Mouse (Mus musculus): ENCODE results near the gene Ttbk1. TPM values are rescaled to one million over a fixed set of nuclear protein-coding genes. Genes with fewer than 3 reads are reported as not detected.

The Ttbk1 gene
- polyA plus RNA-seq, 1 experiment from 2014 or later, result 9.0 TPM

- ATAC-seq (replicated peaks), result no peak
- 0 out of 2 replicates have a peak, but pooled peaks cover 14% of the 10 kb centered on the region for H3K4me1 ChIP-seq
- no peaks in the 10 kb centered on the region for H3K9me3 ChIP-seq
- no peaks in the 10 kb centered on the region for H3K36me3 ChIP-seq (replicated peaks)
- H3K27me3 ChIP-seq (replicated peaks), result peaks cover 7% of the 10 kb centered on the region; the same call in 1 of the 2 replicates
- no peak overlapping the region for H3K9ac ChIP-seq
- no peak overlapping the region for H3K27ac ChIP-seq
- no peak overlapping the region for H3K4me2 ChIP-seq
- no peak overlapping the region for H3K4me3 ChIP-seq
- 90% methylated on average over 10 of the region's 10 CpGs for WGBS
Observed at GRCm38 (mm10) chr17:46439176-46439575, 48.3 kb downstream of the Ttbk1 start.

GRCm38 (mm10) chr17:46438298-46438873 lies 49.1 kb downstream of the Ttbk1 start, which contains the start of gene Slc22a7:
Gene Slc22a7, minus strand, starts transcription at chr17:46438457.
- no peaks in the 10 kb centered on the region for H3K9me3 ChIP-seq
- H3K4me3 ChIP-seq, result no peak within 1 kb of the TSS
- H3K36me3 ChIP-seq (replicated peaks), result no peaks in the 10 kb centered on the region
- no peak within 1 kb of the TSS for H3K27ac ChIP-seq
- H3K4me2 ChIP-seq, result no peak within 1 kb of the TSS
- 77% methylated on average over 4 of the region's 4 CpGs for WGBS
- peaks cover under 1% of the 10 kb centered on the region; the same call in 1 of the 2 replicates for H3K27me3 ChIP-seq (replicated peaks)
- ATAC-seq (replicated peaks), result no peak
- H3K4me1 ChIP-seq, result 0 out of 2 replicates have a peak, but pooled peaks cover 17% of the 10 kb centered on the region
- H3K9ac ChIP-seq, result no peak within 1 kb of the TSS

DNA sequence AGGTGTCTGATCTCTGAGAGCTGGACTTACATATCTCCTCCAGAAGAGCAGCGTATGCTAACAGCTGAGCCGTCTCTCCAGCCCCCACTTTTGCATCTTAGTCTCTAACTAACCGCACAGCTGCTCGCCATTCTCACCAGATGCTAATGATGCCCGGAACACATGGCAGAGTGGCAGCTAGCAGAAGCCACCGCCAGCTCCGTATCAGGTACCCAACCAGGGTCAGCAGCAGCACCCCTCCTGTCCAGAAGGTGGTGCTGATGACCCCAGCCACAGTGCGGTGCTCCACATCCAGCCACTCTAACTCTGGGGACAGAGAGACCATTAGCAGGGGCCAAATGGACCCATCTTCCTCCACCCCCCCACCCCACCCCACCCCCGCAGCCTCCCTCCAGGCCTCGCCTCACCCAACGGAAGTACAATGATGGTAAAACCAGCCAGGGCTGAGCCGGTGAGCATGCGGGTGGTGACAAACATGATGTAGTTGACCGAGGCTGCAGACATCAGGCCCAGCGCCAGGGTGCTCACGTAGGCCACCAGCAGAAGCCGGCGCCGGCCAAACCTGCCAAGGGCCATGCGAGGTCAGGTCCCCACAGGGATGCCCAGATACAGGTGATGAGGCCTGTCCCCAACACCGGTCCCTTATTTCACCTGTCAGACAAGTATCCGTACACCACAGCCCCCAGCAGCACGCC lies 50.7 kb downstream of the Ttbk1 start:
- H3K27me3 ChIP-seq (replicated peaks), result no peaks in the 10 kb centered on the region
- H3K36me3 ChIP-seq (replicated peaks), result no peaks in the 10 kb centered on the region
- no peaks in the 10 kb centered on the region for H3K9me3 ChIP-seq
- H3K4me3 ChIP-seq, result no peak overlapping the region
- 22% methylated on average over 23 of the region's 23 CpGs for WGBS
- no peak overlapping the region for H3K27ac ChIP-seq
- H3K4me1 ChIP-seq, result 0 out of 2 replicates have a peak, but pooled peaks cover 9% of the 10 kb centered on the region
- peak; percentile 45 for ATAC-seq (replicated peaks)
- peak overlapping the region; percentile 14; the same call in 1 of the 2 replicates for H3K4me2 ChIP-seq
- H3K9ac ChIP-seq, result no peak overlapping the region

GRCm38 (mm10) chr17:46433627-46434026 lies 53.8 kb downstream of the Ttbk1 start:
- no peak overlapping the region for H3K4me3 ChIP-seq
- ATAC-seq (replicated peaks), result 0 out of 2 replicates have a peak, but pooled peaks have one; percentile 6
- no peak overlapping the region for H3K27ac ChIP-seq
- no peaks in the 10 kb centered on the region for H3K36me3 ChIP-seq (replicated peaks)
- no peaks in the 10 kb centered on the region for H3K9me3 ChIP-seq
- peak overlapping the region; percentile 22 for H3K4me2 ChIP-seq
- 4% methylated on average over 17 of the region's 17 CpGs for WGBS
- H3K27me3 ChIP-seq (replicated peaks), result no peaks in the 10 kb centered on the region
- H3K9ac ChIP-seq, result no peak overlapping the region
- 0 out of 2 replicates have a peak, but pooled peaks cover 9% of the 10 kb centered on the region for H3K4me1 ChIP-seq

GRCm38 (mm10) chr17:46428761-46429414 lies 58.6 kb downstream of the Ttbk1 start, which contains the start of gene Crip3:
Gene Crip3, plus strand, starts transcription at chr17:46428926.
- 0 out of 2 replicates have a peak, but pooled peaks cover 3% of the 10 kb centered on the region for H3K4me1 ChIP-seq
- ATAC-seq (replicated peaks), result no peak
- no peak within 1 kb of the TSS for H3K4me3 ChIP-seq
- H3K9ac ChIP-seq, result no peak within 1 kb of the TSS
- 11% methylated on average over 18 of the region's 18 CpGs for WGBS
- no peak within 1 kb of the TSS for H3K27ac ChIP-seq
- no peaks in the 10 kb centered on the region for H3K27me3 ChIP-seq (replicated peaks)
- peak within 1 kb of the TSS; percentile 32; the same call in 1 of the 2 replicates for H3K4me2 ChIP-seq
- H3K9me3 ChIP-seq, result no peaks in the 10 kb centered on the region
- 0 out of 2 replicates have a peak, but pooled peaks cover 2% of the 10 kb centered on the region for H3K36me3 ChIP-seq (replicated peaks)

- H3K4me3 ChIP-seq, result no peak overlapping the region
- no peak for ATAC-seq (replicated peaks)
Observed at GRCm38 (mm10) chr17:46426496-46426895, 61.0 kb downstream of the Ttbk1 start.

GRCm38 (mm10) chr17:46419717-46420116 lies 67.8 kb downstream of the Ttbk1 start:
- Histone ChIP-seq H3K27me3 (replicated peaks) (no peaks in the 10 kb centered on the region), H3K4me2 (no peak overlapping the region), H3K36me3 (replicated peaks) (peaks cover 4% of the 10 kb centered on the region; the same call in 1 of the 2 replicates), H3K9me3 (no peaks in the 10 kb centered on the region), H3K4me1 (no peaks in the 10 kb centered on the region), H3K4me3 (no peak overlapping the region), H3K9ac (no peak overlapping the region), H3K27ac (no peak overlapping the region)
- no peak for ATAC-seq (replicated peaks)

More at GRCm38 (mm10) chr17:46426496-46426895, 61.0 kb downstream of the Ttbk1 start:
- H3K27me3 ChIP-seq (replicated peaks), result no peaks in the 10 kb centered on the region
- no peak overlapping the region for H3K4me2 ChIP-seq
- H3K9me3 ChIP-seq, result no peaks in the 10 kb centered on the region
- H3K27ac ChIP-seq, result no peak overlapping the region
- H3K36me3 ChIP-seq (replicated peaks), result 0 out of 2 replicates have a peak, but pooled peaks cover 2% of the 10 kb centered on the region
- no peak overlapping the region for H3K9ac ChIP-seq
- no peaks in the 10 kb centered on the region for H3K4me1 ChIP-seq

DNA sequence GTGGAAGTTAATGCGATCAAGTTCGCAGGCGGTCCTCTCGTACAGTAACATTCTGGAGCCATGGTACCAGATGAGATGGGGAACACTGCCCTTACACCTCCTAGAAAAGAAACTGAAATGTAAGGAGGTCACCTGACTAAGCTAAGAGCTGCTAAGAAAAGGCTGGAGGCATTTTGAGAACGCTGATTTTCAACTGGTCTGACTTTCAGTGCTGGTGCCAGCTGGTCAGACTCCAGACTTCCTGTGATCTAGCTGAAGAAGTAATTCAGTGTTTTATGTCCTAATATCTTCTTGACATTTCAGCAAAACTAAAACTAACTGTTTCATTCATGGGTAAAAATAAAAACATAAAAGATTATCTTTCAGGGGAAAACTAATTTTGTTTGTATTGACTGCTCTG lies 68.8 kb downstream of the Ttbk1 start:
- no peaks in the 10 kb centered on the region for H3K9me3 ChIP-seq
- no peak overlapping the region for H3K9ac ChIP-seq
- no peak overlapping the region for H3K4me2 ChIP-seq
- no peak overlapping the region for H3K27ac ChIP-seq
- no peak for ATAC-seq (replicated peaks)
- H3K36me3 ChIP-seq (replicated peaks), result peaks cover 8% of the 10 kb centered on the region; the same call in 1 of the 2 replicates
- WGBS, result 63% methylated on average over 5 of the region's 5 CpGs
- no peaks in the 10 kb centered on the region for H3K4me1 ChIP-seq
- H3K4me3 ChIP-seq, result no peak overlapping the region
- H3K27me3 ChIP-seq (replicated peaks), result no peaks in the 10 kb centered on the region

DNA sequence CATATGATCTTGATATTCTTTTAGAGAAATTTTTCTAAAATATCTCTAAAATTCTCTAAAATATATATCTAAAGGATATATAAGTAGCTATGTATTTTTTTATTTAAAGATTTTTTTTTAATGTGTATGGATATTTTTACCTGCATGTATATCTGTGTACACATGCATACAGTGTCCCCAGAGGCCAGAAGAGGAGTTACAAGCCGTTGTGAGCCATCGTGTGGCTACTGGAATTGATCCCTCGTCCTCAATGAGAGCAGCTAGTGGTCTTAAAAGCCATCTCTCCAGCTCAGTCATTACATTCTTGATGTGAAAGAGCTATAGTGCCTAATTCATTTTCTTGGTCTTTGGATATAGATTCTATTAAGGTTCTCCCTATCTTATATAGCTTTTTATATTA lies 79.0 kb downstream of the Ttbk1 start:
- no peak overlapping the region for H3K27ac ChIP-seq
- 25% methylated on average over 3 of the region's 3 CpGs for WGBS

DNA sequence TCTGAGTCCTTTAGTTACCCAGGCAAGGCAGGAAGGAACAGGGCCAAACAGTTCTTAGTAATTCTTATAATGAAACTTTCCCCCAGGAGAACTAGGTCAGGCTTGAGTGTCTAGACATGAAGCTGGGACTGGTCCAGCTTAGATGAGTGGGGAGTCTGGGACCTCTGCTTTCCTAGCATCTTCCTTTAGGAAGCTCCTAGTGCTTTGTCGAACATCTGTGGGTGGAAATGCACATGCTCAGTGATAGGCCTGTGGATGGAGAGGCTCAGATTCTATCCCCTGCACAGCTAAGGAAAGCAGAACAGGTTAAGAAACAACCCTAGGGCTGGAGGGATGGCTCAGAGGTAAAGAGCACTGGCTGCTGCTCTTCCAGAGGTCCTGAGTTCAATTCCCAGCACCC lies 92.8 kb downstream of the Ttbk1 start:
- Histone ChIP-seq H3K27me3 (replicated peaks) (no peaks in the 10 kb centered on the region), H3K9me3 (no peaks in the 10 kb centered on the region), H3K4me2 (no peak overlapping the region), H3K4me3 (no peak overlapping the region), H3K27ac (no peak overlapping the region), H3K36me3 (replicated peaks) (peaks cover 20% of the 10 kb centered on the region), H3K9ac (no peak overlapping the region), H3K4me1 (no peaks in the 10 kb centered on the region)
- WGBS, result 96% methylated on average over 1 of the region's 1 CpGs
- ATAC-seq (replicated peaks), result no peak

More for the DNA sequence above, 79.0 kb downstream of the Ttbk1 start:
- H3K9ac ChIP-seq, result no peak overlapping the region
- H3K27me3 ChIP-seq (replicated peaks), result no peaks in the 10 kb centered on the region
- H3K4me2 ChIP-seq, result no peak overlapping the region
- no peak for ATAC-seq (replicated peaks)
- H3K4me1 ChIP-seq, result no peaks in the 10 kb centered on the region
- no peak overlapping the region for H3K4me3 ChIP-seq
- H3K9me3 ChIP-seq, result no peaks in the 10 kb centered on the region
- peaks cover 56% of the 10 kb centered on the region for H3K36me3 ChIP-seq (replicated peaks)

DNA sequence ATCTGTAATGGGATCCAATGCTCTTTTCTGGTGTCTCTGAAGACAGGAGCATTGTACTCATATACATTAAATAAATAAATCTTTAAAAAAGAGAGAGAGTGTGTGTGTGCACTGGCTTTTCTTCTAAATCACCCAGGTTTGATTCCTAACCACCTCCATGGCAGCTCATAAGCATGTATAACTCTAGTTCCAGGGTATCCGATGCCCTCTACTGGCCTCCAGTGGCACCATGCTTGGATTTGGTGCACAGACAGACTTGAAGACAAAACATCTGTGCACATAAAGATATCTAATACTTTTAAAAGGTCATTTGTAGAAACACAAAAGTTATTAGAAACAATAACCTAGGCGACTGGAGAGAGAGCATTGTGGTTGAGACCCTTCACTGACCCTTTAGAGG lies 94.5 kb downstream of the Ttbk1 start:
- no peak overlapping the region for H3K27ac ChIP-seq
- H3K36me3 ChIP-seq (replicated peaks), result peaks cover 6% of the 10 kb centered on the region; the same call in 1 of the 2 replicates
- H3K4me1 ChIP-seq, result no peaks in the 10 kb centered on the region
- no peaks in the 10 kb centered on the region for H3K27me3 ChIP-seq (replicated peaks)
- H3K4me3 ChIP-seq, result no peak overlapping the region
- ATAC-seq (replicated peaks), result no peak
- no peaks in the 10 kb centered on the region for H3K9me3 ChIP-seq
- WGBS, result 54% methylated on average over 2 of the region's 2 CpGs
- H3K4me2 ChIP-seq, result no peak overlapping the region
- no peak overlapping the region for H3K9ac ChIP-seq
